Mouse (Mus musculus): ENCODE results near the gene Gja5.
A peak's percentile ranks its signal among the peaks of the same experiment; 100 is the strongest.

The Gja5 gene

DNA sequence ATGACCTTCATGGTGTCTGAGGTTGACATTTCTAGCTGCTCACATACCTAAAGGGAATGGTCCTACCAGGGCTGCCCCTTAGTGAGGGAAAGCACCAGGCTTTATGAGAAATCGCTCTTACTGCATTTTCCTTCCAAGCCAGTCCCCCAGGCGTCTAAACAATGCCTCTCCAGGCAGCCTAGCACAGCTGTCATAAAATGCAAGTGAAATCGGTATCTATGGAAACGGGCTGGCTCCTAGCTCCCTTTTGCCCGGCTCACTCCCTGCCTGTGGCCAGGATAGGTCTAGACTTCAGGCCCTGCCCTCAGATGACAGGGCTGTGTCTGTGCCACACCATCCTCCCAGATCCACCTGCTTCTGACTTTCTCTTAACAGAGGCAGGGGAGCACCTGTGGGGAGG lies 33.1 kb downstream of the Gja5 start:
- DNase-seq = no peak

DNA sequence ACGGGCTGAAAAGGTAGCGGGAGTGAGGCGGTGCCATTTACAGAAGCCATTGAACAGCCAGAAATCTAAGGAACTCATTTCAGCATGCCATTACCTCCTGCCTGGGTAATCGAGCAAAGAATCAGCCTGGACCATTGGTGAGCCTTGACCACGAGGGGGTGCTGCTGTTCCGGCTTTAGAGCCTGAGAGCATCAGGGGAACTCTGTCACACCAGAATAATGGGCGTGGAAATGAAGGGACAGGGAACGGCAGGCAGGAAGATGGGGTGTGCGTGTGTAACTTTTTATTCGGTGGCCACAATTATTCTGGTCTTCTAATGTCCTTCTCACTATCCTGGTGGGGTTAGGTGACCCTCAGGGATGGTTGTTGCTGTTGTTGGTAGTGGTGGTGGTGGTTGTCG lies 34.2 kb downstream of the Gja5 start:
- DNase-seq = peak; percentile 81

DNA sequence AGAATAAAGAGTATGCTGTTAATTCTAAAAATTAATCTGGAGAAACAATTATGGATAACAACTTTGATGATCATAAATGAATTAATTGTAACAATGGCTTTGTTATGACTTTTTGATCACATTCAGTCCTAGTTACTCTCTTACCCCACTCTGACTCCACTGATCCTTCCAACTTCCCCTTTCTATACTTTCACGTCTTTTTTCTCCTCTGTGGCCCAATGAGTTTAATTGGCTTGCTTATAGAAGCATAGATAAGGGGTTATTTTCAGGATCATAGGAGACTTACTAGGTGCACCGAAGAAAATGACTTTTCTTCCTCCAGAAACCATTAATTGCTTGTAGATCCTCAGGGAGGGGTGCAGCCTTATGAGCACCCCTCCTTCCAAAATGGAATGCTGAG lies 38.2 kb downstream of the Gja5 start:
- DNase-seq = no peak

DNA sequence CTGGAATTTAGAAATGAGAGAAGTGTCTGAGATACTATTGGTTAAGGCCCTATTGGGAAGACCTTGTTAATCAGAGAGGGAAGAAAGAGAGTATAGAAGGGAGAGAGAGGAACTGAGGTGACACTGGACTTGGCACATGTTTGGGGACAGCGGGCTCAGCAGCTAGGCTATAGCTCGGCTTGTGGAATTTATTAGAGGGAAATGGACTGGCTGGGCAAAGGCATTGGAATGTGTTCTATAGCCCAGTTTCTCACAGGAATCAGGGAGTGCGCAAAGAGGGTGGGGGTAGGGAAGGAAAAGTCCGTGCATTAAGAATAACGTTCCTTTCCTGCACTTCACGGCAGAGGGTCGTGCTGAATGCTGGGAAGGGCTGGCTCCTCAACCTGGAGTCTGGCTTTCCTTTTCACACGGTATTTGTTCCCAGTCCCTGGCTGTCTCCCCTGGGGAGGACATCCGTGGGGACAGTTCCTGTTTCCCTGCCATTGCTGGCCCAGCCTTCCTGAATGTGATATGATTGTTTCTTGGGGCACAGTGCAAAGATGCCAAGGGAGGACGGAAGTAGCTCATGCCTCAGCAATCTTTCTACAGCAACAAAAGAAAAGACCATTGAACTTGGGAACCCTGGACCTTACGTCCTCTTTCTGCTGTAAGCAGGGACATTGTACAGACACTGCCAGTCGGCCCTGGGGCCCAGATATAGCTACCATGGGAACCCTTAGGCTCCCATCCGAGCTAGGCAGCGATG lies 49.2 kb downstream of the Gja5 start:
- DNase-seq = no peak

DNA sequence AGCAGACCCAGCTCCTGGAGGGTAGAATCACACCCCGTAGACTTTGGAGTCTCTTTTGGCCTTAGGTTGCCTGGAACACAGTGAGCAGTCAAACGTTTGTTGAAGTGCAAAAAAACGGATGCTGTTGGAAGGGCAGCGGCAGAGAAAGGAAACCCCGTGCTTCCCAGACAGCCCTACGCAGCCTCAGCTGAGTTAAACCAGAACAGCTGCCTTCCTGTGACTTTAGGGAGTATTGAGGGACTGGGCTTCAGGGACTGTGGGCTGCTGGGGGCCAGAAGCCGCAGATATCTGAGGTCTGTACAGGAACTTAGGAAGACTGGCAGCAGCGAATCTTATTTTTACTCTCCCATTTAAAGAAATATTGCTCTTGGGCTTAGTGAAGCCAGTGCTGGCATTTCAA lies 56.1 kb downstream of the Gja5 start:
- no peak for DNase-seq

DNA sequence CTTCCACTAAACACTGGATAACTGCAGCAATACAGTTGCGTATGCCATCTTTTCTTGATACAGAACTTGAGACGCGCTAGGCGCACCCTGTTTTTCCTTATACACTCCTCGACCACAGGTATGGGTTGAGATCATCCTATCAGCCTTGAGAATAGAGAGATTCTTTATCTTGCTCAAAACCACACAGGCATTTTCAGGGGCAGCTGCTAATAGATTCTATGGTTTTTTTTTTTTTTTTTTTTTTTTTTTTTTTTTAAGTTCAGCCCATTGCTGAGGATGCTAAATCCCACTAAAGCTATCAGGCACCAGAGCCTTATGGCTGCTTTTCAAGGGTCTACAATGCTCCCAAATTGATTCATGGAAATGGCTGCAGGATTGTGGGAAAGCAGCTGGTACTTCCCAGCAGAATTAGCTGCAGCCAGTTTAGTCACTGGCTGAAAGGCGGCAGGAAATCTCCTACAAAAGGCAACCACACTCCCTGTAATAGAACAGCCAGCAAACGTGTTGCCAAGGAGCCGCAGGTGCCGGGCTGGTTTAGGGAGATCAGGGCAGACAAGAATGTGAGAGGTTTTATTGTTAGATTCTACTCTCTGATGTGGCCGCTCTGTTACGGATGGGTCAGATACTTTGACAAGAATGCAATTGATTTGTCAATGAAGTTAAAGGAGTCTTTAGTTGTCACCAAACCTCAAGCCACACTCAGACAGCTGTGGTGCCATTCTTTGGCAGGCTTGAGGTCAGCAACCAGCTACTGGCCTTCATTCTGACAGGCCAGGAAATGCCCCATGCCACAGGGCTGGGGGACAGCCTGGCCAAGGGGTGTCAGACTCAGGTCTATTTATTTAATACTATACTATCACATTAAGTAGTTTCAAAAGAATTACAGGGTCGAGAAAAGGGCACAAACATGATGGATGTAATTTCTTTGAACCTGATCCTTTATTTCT lies 58.9 kb downstream of the Gja5 start:
- no peak for DNase-seq

DNA sequence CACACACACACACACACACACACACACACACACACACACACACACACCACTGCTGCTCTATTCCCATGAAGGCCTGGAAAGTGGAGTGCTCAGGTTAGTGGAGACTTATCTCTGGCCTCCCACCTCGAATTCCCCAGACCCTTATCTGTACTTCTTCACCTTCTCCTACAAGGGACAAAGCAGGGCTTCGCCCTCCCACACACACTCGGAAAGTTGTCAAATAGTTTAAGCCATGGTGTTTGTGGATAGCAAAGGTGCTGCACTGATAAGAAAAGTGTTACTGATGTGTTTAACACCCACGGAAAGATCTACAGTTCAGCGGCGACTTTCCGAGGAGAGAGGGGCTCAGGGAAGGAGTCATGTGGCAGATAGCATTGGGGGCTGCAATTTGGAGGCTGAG lies 66.5 kb downstream of the Gja5 start:
- no peak for DNase-seq

DNA sequence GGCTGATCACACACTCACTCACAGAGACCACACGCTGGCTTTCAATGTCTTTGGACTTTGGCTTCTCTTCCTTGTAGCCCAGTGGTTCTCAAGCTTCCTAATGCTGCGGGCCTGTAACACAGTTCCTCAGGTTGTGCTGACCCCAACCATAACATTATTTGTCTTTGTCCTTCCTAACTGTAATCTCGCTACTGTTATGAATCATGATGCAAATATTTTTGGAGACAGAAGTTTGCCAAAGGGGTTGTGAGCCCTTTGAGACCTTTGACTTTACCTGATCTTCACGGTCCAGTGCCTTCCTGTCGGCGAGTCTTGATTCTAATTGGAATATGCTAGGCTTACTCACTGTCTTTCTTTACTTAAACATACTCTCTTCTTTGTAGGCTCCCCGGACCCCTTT lies 70.0 kb downstream of the Gja5 start:
- no peak for DNase-seq

DNA sequence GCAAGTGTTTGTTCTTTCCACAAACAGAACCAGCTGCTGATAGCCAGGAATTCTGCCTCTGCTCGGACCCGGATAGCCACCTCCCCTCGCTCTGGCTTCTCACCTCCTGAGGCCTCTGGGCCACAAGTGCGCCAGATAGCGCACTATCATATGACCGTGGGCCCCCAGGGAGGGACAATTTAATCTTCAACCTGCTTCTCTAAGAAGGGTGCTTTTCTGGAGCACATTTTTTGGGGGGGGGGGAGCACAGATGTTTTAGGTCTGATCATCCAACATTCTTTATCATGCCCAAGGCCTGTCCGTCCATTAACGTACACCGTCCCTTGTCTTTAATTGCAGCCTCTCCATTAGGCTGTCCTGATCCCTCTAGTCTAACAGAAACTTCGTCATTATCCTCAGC lies 71.1 kb downstream of the Gja5 start:
- no peak for DNase-seq

DNA sequence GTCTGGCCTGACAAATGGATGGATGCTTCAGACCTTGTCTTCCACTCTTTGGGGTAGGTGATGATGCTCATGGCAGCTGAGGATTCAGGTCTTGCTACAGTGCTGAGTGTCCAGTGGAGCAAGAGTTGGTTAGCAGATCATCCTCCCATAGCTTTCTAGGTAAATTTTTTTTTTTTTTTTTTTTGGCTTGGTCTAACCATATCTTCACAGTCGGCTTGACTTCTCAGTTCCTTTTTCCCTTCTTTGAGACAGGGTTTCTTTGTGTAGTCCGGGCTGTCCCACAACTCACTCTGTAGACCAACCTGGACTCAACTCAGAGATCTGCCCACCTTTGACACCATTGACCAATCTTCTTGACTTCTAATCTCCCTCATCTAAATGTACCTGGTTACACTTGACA lies 73.0 kb downstream of the Gja5 start:
- DNase-seq = no peak

DNA sequence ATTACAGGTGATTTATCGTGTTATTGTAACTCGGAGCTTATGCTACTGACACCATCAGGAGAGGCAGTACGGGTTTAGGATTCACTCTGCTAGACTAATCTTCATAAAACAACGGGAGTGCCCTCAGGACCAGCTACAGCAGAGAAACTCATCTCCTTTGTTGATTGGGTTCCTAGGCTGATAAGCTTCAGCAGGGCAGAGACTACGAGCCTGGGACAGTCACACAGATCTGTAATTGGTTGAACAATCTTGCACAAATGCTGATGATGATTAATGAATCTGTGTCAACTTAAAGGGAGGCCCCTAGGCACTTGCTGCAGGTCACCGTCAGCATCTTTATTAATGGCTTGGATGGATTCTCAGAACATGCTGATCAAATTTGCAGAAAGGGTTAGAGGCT lies 74.0 kb downstream of the Gja5 start:
- no peak for DNase-seq

DNA sequence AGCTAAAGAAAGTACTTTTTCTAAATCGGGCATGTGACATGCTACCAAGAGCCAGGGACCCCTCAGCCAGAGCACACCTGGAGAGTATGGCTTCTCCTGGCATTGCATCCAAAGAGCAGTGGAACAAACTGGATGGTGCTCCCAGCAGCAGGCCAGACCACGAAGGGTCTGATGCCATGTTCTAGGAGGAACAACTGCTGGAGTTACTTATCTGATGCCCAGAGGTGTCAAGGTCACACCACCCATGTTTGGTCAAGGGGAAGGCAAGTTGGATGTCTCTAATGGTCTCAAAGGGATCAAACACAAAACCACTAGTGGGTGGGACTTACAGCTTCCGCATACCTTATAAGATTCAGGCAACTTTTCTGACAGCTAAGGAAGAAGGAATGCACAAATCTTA lies 74.5 kb downstream of the Gja5 start:
- no peak for DNase-seq

DNA sequence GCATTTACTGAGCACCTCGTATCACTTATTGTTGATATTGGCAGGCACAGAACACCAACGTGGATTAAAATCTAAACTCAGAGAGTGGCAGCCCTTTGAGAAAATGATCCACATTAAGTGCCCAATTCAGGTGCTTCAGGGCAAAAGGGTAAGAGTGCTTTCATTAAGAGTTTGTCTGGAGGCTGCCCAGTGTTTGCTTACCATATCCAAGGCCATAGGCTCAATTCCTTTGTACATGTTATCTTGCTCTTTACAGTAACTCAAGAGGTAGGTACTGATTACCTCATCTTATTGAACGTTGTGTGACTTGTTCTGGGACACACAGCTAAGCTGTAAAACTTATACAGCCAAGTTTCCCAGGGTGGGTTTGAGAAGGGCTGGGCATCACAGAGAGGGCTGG lies 77.3 kb downstream of the Gja5 start:
- DNase-seq = no peak

DNA sequence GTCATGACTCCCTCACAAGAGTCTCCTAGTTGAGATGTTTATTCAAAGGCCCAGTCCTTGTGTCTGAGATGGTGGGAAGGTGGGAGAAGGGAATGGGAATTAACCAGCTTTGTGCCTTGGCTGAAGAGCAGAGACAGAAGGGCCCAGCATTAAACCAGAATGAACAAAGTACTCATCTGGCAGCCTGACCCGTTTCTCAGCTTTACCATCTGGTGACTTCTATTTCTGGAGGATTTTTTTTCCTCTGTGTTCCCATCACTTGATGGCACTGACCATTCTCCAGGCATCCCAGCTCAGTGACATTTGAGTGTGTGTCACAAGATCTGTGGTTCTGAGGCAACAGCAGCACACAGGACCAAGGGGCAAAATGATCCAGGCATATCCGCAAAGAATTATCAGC lies 78.2 kb downstream of the Gja5 start:
- no peak for DNase-seq

DNA sequence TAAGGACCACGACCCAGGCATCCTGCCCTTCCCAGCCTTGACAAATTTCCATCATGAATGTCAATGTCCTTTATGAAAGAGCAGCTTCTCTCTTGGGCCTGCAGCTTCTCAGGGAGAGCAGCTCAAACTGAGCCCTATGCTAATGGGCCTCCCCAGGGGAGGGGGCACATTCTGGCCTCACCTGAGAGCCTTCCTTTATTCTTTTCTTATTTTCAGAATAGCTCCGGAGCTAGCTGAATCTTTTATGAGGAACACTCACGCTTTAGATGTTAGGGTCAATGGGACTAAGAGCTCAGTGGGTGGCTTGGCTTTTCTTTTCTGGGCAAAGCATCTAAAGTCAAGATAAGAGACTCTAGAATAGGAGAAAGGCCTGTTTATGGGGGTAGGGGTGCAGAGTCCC lies 88.0 kb downstream of the Gja5 start:
- no peak for DNase-seq

DNA sequence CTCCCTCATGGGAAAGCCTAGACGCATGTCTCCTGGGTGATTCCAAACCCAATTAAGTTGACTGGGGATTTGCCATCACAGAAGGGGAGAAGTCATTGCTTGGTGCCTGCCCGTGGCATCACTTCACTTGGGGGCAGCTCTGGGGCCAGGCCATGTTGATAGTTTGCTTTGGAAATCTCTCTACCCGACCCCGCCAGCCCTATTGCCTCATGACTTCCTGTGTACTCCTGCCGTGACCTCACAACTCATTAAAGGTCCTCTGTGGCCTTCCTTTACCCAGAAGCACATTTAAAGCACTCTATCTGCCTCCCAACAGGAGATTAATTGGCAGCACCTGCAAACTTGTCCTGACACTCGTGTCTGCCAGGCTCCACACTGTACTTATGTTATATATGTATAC lies 93.3 kb downstream of the Gja5 start:
- no peak for DNase-seq

DNA sequence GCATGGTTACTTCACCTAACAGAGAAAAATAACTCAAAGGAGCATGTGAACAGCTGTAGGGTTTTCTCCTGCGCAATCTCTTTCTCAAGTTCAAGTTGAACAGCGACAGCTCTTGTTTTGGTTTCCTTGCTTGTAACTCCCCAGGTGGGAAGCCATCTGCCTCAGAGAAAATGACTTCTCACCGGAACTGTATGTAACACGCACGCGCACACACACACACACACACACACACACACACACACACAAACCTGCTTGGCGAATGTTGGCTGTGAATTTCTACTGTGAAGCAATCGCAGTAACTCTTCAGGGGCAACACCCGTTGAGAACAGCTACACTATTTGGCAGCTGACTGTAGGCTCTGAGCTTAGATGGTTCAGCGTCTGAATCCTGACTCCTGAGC lies 98.6 kb downstream of the Gja5 start:
- DNase-seq = no peak

DNA sequence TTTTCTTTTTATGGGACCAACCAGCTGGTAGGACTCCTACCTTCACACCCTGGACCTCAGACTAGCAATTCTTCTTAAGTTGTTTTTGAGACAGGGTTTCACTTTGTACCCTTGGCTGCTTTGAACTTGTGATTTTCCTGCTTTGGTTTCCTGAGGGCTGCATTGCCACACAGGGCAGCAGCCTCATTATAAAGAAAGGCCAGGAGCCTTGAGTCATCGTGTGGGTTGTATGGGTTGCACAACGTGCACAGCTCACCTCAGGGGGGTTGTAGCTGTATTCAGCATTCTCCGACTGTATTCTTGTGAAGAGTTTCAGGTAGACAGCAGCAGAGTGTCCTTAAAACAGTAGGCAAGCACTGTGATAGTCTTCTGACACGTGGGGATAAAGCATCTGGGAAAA lies 100.0 kb downstream of the Gja5 start:
- no peak for DNase-seq

DNA sequence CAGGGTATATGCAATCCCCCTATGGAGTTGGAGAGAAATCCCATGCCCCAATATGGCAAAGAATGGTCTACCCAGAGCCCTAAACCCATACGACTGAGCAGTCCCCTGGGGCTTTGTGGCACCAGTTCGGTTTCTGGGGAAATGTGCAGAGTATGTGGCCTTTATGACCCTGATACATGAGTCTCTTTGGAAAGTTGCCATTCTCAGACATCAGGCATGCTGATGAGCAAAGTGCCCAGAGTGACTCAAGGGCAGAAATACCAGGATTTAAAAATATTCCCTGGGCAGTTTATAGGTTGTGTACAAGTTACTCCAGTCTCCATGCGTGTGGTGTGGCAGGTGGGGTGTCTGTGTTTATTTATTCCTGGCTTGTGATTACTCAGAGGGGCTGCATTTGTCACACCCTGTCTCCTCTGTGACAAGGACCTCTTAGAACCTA lies 102.5 kb downstream of the Gja5 start:
- no peak for DNase-seq

DNA sequence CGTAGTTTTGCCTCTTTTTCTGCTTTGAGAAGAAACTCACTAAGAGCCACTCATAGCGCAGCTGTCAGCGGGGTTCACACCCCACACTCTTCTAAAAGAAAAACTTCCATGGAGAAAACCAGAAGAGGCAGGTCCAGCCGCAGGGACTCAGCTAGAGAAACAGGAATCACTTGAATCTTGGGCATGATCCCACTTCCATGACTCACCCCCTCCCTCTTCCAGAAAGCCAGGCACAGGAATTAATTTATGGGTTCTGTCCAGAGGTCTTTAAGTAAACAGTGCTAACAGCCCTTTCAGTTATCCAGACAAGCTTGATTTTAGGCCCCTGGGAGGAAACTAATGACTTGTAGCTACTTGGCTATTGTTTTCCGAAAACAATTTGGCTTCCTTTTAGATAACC lies 120.7 kb downstream of the Gja5 start:
- DNase-seq = no peak

DNA sequence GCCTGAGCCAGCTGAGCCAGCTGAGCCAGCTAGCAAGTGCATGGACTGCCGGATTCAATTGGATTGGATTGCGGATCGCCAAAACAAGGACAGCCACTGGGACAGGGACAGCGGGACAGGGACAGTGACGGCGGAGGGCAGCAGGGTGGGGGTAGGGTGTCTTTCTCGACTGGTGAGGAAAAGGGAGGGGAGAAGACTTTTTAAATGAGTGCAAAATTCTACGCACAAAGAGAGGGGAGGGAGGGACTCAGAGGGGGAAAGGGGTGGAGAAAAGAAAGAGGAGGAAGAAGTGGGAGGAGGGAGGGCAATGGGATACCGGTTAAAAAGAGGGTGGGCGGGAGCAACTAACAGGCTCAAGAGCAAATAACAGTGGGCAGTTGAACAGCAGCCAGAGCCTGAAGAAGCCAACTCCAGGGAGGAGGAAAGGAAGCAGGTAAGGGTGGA lies 127.6 kb downstream of the Gja5 start:
- no peak for DNase-seq

DNA sequence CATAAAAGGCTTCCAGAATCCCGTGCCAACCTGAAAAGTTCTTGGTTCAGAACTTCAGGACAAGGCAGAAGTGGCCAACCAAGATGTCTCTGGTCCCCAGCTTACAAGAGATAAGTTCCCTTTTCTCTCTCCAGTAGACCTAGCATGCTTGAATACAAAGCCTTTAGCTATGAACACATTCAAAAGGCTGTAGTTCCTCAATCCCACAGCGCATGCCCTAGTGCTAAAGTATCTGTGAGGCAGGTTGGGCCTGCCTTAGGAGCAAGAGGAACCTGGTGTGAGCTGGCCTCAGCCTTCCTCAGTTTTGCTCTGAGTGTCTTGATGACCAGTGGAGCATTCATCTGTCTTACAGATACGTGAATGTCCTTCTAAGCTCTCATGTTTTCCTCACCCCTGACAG lies 131.1 kb downstream of the Gja5 start:
- no peak for DNase-seq

DNA sequence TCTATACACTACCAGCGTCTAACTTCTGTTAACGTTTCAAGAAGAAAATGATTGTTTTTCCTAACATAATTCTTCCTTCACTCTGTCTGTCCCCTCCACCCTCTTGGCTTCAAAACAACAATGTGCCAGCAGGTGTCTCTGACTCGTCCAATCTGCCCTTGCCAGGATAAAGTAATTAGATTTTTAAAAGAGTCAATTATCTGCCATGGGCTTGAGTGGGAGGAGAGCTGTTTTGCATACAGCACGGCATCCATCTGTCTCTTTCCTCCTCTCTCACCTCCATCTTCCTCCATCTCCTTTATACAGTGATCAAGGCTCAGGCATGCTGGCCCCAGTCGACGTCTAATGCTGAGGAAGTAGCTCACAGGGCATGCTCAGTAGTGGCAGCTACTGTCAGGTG lies 132.6 kb downstream of the Gja5 start:
- DNase-seq = no peak

DNA sequence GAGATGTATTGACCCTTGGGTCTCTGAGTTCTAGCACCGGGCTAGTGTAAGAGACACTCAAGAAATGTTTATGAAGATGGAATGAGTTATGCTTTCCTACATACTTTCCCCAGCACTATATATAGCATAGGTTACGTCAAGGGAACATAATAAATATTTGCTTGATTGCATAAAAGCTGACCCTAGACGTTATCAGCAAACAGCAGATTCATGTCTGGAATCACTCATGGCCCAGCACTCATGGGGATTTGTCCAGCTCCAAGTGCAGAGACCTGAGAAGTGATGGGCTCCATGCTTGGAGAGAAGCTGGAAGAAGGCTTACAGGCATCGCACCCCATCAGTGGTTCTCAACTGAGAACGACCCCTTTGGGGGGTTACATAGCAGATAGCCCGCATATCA lies 135.2 kb downstream of the Gja5 start:
- no peak for DNase-seq
